Mouse (Mus musculus) embryo, embryonic 11 days (tissue): ENCODE data around the gene Kat5.

Experiments
- DNase-seq: peaks from one replicate; pipeline ENCODE4 v3.0.0-alpha.2; 2015

The Kat5 gene

GRCm38 (mm10) chr19:5625311-5625710 lies 15.3 kb upstream of the Kat5 start:
- DNase-seq = no peak

GRCm38 (mm10) chr19:5621884-5622283 lies 11.8 kb upstream of the Kat5 start:
- no peak for DNase-seq

- DNase-seq = no peak
Observed at GRCm38 (mm10) chr19:5620007-5620406, 10.0 kb upstream of the Kat5 start.

GRCm38 (mm10) chr19:5614953-5615352 lies 4.9 kb upstream of the Kat5 start:
- no peak for DNase-seq

GRCm38 (mm10) chr19:5612762-5613411 lies 2.9 kb upstream of the Kat5 start:
- DNase-seq = no peak

- no peak for DNase-seq
Observed at GRCm38 (mm10) chr19:5611973-5612372, 1.9 kb upstream of the Kat5 start.

GRCm38 (mm10) chr19:5609171-5609546 lies 878 bp downstream of the Kat5 start:
- DNase-seq = no peak

- DNase-seq = no peak
Observed at GRCm38 (mm10) chr19:5608707-5609106, 1.3 kb downstream of the Kat5 start.

- DNase-seq = no peak
Observed at GRCm38 (mm10) chr19:5607705-5608410, 2.2 kb downstream of the Kat5 start.

- peak; percentile 5 for DNase-seq
Observed at GRCm38 (mm10) chr19:5606196-5606595, 3.8 kb downstream of the Kat5 start.

GRCm38 (mm10) chr19:5605126-5605525 lies 4.9 kb downstream of the Kat5 start:
- no peak for DNase-seq

- DNase-seq = no peak
Observed at GRCm38 (mm10) chr19:5603664-5604063, 6.4 kb downstream of the Kat5 start.

- DNase-seq = peak; percentile 91
Observed at GRCm38 (mm10) chr19:5601752-5602541, 8.1 kb downstream of the Kat5 start, which contains the start of gene Rnaseh2c. Gene Rnaseh2c (plus strand): TSS chr19:5601873.

- no peak for DNase-seq
Observed at GRCm38 (mm10) chr19:5599224-5599623, 10.8 kb downstream of the Kat5 start.

GRCm38 (mm10) chr19:5591888-5592287 lies 18.1 kb downstream of the Kat5 start:
- no peak for DNase-seq

- no peak for DNase-seq
Observed at GRCm38 (mm10) chr19:5589159-5589558, 20.9 kb downstream of the Kat5 start.

GRCm38 (mm10) chr19:5581995-5582394 lies 28.0 kb downstream of the Kat5 start:
- no peak for DNase-seq

- DNase-seq = no peak
Observed at GRCm38 (mm10) chr19:5580776-5581175, 29.3 kb downstream of the Kat5 start.

GRCm38 (mm10) chr19:5579971-5580370 lies 30.1 kb downstream of the Kat5 start:
- no peak for DNase-seq

- no peak for DNase-seq
Observed at GRCm38 (mm10) chr19:5575336-5575735, 34.7 kb downstream of the Kat5 start.

- no peak for DNase-seq
Observed at GRCm38 (mm10) chr19:5572331-5573125, 37.5 kb downstream of the Kat5 start.

- DNase-seq = no peak
Observed at GRCm38 (mm10) chr19:5571831-5572230, 38.2 kb downstream of the Kat5 start.
